Mouse (Mus musculus) erythroblast, embryonic 14.5 days (primary cell): ENCODE data around the gene Mpc1.

Source experiments
- GATA1 ChIP-seq: IDR thresholded peaks from 2 replicates; pipeline ENCODE4 v1.6.1; 2012; ENCODE audit warnings: low read length, inconsistent platforms, mixed read lengths
- TAL1 ChIP-seq: IDR thresholded peaks from 3 replicates; pipeline ENCODE4 v1.6.1; 2012; ENCODE audit warnings: low read length, inconsistent platforms, mixed read lengths

- TF ChIP-seq GATA1 (no peak), TAL1 (no peak)
These were observed 28.4 kb upstream of the Mpc1 start for GRCm38 (mm10) chr17:8254268-8254667.
